8 mouse cellular contexts compared by ENCODE assay signal in the genomic region with DNA sequence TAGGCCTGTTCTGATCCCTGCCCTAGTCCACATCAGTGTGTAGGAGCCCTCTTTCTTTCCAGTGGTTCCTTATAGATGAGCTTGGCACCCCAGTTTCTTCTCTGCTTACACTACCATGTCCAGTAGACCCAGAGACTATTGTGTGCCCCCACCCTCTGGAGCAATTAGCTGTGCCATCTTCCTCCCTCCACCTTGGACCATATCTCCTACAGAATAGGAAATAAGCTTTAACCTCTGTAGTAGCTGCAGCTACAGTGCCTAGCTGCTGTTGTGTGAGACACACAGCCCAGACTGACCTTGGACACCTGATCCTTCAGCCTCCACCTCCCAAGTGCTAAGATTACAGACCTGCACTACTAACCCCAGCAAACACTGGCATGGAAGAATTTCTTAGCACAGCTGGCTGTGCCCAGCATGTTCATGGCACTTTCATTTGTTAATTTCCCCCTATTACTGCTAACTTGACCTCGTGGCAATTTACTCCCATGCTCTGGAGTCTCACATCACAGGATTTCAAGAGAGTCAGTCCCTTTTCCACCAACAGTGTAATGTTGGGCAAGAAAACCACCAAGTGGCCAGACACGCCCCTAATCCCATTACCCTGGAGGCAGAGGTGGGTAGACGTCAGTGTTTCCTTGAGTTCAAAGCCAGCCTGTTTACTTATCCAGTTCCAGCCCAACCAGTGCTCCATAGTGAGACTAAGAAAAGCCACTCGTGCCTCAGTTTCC. TPM values are rescaled to one million over a fixed set of nuclear protein-coding genes. Genes with fewer than 3 reads are reported as not detected.
DNase-seq lines count a peak whose midpoint lies in the region; ATAC-seq and TF ChIP-seq lines count a peak whose summit lies in the region.

No protein-coding gene starts in this region.

- peak overlapping the region; percentile 85; the same call in 1 of the 2 replicates for H3K4me2 ChIP-seq in lung, embryonic 14.5 days

- H3K4me3 ChIP-seq in gastrocnemius, adult 2 months = peak overlapping the region; percentile 93
- H3K4me3 ChIP-seq in lung, embryonic 14.5 days (ENCODE audit: low read depth, low read length) = no peak overlapping the region

- WGBS in lung, embryonic 14.5 days = 54% methylated on average over 4 of the region's 4 CpGs

- no peak overlapping the region for H3K9ac ChIP-seq in lung, embryonic 14.5 days

- no peak for TF ChIP-seq CTCF in gastrocnemius, adult 2 months (IDR thresholded peaks at IDR 0.05)
- TF ChIP-seq CTCF in lung, embryonic 14.5 days (IDR thresholded peaks at IDR 0.05; ENCODE audit: low read depth) = no peak

- H3K4me1 ChIP-seq in lung, embryonic 14.5 days (ENCODE audit: insufficient read depth) = no peaks in the 10 kb centered on the region

- ATAC-seq in lung, embryonic 14.5 days (ENCODE audit: insufficient read depth) = peak; percentile 8; the same call in 1 of the 2 replicates
- no peak for ATAC-seq in megakaryocyte-erythroid progenitor cell, adult 5-6 weeks (replicated peaks; ENCODE audit: low FRiP score, low TSS enrichment, poor library complexity, severe bottlenecking)

- no peaks in the 10 kb centered on the region for H3K27me3 ChIP-seq in lung, embryonic 14.5 days (ENCODE audit: insufficient read depth, low read length)

- no peaks in the 10 kb centered on the region for H3K9me3 ChIP-seq in lung, embryonic 14.5 days (ENCODE audit: low read depth, low read length)

- DNase-seq in gastrocnemius, adult 2 months = peak; percentile 26
- DNase-seq in gastrocnemius, postnatal 36 days = no peak
- DNase-seq in A20 (ENCODE audit: low read depth, low spot score) = peak; percentile 68
- DNase-seq in fat pad, adult 2 months (ENCODE audit: extremely low read depth, low read depth, low spot score) = peak; percentile 25
- peak; percentile 4 for DNase-seq in lung, embryonic 14.5 days
- no peak for DNase-seq in left cerebral cortex, postnatal 25 days (ENCODE audit: low spot score in 2 of 2)
- DNase-seq in layer of hippocampus, adult 9-11 months = no peak

- intact Hi-C loops in gastrocnemius, adult 2 months (cut with DNase I) = loop anchor here (2.0 kb wide), 1 partner anchor 35 kb away; a partner anchor contains a TSS
- intact Hi-C loops in gastrocnemius, postnatal 36 days (cut with DNase I) = no loop called here
- intact Hi-C loops in left cerebral cortex, postnatal 25 days (cut with DNase I) = no loop called here

- no peaks in the 10 kb centered on the region for H3K36me3 ChIP-seq in lung, embryonic 14.5 days (ENCODE audit: insufficient read depth)

- H3K27ac ChIP-seq in gastrocnemius, adult 2 months = peak overlapping the region; percentile 96
- H3K27ac ChIP-seq in lung, embryonic 14.5 days (ENCODE audit: low read depth) = peak overlapping the region; percentile 42; the same call in 1 of the 2 replicates

RNA-seq across cellular contexts. Expression of a gene that starts 1.5 kb away (rescaled TPM):
- total RNA-seq in gastrocnemius, adult 2 months (2021) = 1 to 10 TPM; 6.0 to 8.8 TPM
- total RNA-seq in gastrocnemius, postnatal 36 days (2021) = 1 to 10 TPM; 5.0 to 5.3 TPM
- polyA plus RNA-seq in lung, embryonic 14.5 days (2014; fragmentation: Nextera tagmentation; extraction: Ambion mirVana) = 5.6 and 7.9 TPM in 2 replicates
- 1 to 10 TPM; 2.7 to 3.8 TPM for total RNA-seq in left cerebral cortex, postnatal 25 days (2021)
- total RNA-seq in megakaryocyte-erythroid progenitor cell, adult 5-6 weeks (2014; fragmentation: Nextera tagmentation) = 6.8 and 8.8 TPM in 2 replicates
- total RNA-seq in megakaryocyte-erythroid progenitor cell, adult 5-6 weeks (2017) = 9.9 and 33.6 TPM in 2 replicates

RNA-seq across cellular contexts. Expression of a gene that starts 34.6 kb away (rescaled TPM):
- total RNA-seq in gastrocnemius, adult 2 months (2021) = 10 to 100 TPM; 21.9 to 22.0 TPM
- total RNA-seq in gastrocnemius, postnatal 36 days (2021) = 10 to 100 TPM; 18.1 to 21.0 TPM
- polyA plus RNA-seq in lung, embryonic 14.5 days (2014; fragmentation: Nextera tagmentation; extraction: Ambion mirVana) = 36.2 and 37.3 TPM in 2 replicates
- 10 to 100 TPM; 35.1 to 37.5 TPM for total RNA-seq in left cerebral cortex, postnatal 25 days (2021)
- 34.6 and 41.7 TPM in 2 replicates for total RNA-seq in megakaryocyte-erythroid progenitor cell, adult 5-6 weeks (2014; fragmentation: Nextera tagmentation)
- total RNA-seq in megakaryocyte-erythroid progenitor cell, adult 5-6 weeks (2017) = 36.7 and 61.3 TPM in 2 replicates

Comparison
In these comparisons a context has a peak if more than half of its experiments do, and no peak if none do; other contexts are left out.
1. DNase-seq: peak in gastrocnemius, adult 2 months (single experiment), A20 (single experiment), fat pad, adult 2 months (single experiment) and lung, embryonic 14.5 days (single experiment); none in gastrocnemius, postnatal 36 days (0 of 2), left cerebral cortex, postnatal 25 days (0 of 2) and layer of hippocampus, adult 9-11 months (single experiment).